Mouse (Mus musculus): Measurements from ENCODE around the gene Olfr146. TPM values are rescaled to one million over a fixed set of nuclear protein-coding genes. Genes with fewer than 3 reads are reported as not detected.

Gene Olfr146
- total RNA-seq (2015; ENCODE audit: low replicate concordance) = not detected in 2 replicates
- not detected in 2 replicates for total RNA-seq (2017; ENCODE audit: low replicate concordance)

- no peak for ATAC-seq (replicated peaks; ENCODE audit: low FRiP score, poor library complexity, severe bottlenecking)
These were observed at the start of gene Olfr146 for GRCm38 (mm10) chr9:39023277-39023676. Gene Olfr146 (minus strand): TSS chr9:39023377.

DNA sequence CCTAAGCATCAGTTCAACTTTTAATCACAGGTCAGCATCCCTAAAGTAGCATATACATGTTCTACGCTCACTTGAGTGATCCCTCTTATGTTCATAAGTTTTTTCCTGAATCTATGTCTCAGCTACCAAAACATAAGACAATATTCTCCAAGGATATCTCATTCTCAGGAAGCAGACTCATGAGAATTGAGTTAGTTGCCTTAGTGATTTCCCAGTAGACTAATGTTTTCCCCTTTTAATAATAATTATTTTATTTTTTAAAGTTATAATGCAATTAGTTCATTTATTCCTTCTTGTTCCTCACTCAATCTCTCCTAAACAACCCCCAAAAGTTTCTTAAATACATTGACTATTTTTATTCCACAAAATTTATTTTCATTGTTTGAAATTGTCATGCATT is 41.7 kb upstream of the Olfr146 start, which contains the start of gene Olfr937:
Gene Olfr937 (minus strand): TSS at position 101 of the 400 bp plus-strand sequence.
- ATAC-seq (replicated peaks; ENCODE audit: low FRiP score, poor library complexity, severe bottlenecking) = no peak

DNA sequence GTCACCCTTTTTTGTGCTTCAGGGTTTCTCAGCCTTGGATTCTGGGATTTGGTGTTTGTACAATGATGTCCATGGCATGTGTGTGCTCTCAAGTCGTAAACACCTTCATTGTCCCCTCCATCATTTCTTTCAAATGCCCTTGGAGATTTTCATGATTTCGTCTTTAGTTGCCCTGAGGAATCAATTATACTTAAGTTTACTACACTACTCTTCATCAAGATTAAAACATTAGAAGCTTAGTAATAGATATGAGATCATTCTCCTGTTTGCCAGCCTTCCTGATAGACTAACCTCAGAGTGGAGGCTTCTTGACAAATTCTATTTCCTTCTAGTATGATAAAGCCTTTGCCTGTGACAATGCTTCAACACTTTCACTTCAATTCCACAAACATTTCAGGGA is 23.6 kb downstream of the Olfr146 start, which contains the start of gene Olfr935:
Gene Olfr935 (minus strand): TSS at position 101 of the 400 bp plus-strand sequence.
- no peak for ATAC-seq (replicated peaks; ENCODE audit: low FRiP score, poor library complexity, severe bottlenecking)

- ATAC-seq (replicated peaks; ENCODE audit: low FRiP score, poor library complexity, severe bottlenecking) = no peak
These were observed 35.0 kb downstream of the Olfr146 start, which contains the start of gene Olfr934 for GRCm38 (mm10) chr9:38988215-38988614. Gene Olfr934 (minus strand): TSS chr9:38988315.

- ATAC-seq (replicated peaks; ENCODE audit: low FRiP score, poor library complexity, severe bottlenecking) = no peak
These were observed 51.2 kb downstream of the Olfr146 start, which contains the start of gene Olfr933 for GRCm38 (mm10) chr9:38972013-38972412. Gene Olfr933 (plus strand): TSS chr9:38972313.

Other genes with a start within 250 kb of the Olfr146 start
- not detected in 2 replicates for gene Olfr922, start 208.8 kb downstream of the Olfr146 start, total RNA-seq (2015; ENCODE audit: low replicate concordance)
- not detected in 2 replicates for gene Olfr922, start 208.8 kb downstream of the Olfr146 start, total RNA-seq (2017; ENCODE audit: low replicate concordance)
- gene Olfr923, start 196.8 kb downstream of the Olfr146 start, total RNA-seq (2015; ENCODE audit: low replicate concordance) = not detected in 2 replicates
- not detected in 2 replicates for gene Olfr923, start 196.8 kb downstream of the Olfr146 start, total RNA-seq (2017; ENCODE audit: low replicate concordance)
- not detected in 2 replicates for gene Olfr924, start 178.9 kb downstream of the Olfr146 start, total RNA-seq (2015; ENCODE audit: low replicate concordance)
- not detected in 2 replicates for gene Olfr924, start 178.9 kb downstream of the Olfr146 start, total RNA-seq (2017; ENCODE audit: low replicate concordance)
- not detected in 2 replicates for gene Olfr26, start 168.3 kb downstream of the Olfr146 start, total RNA-seq (2015; ENCODE audit: low replicate concordance)
- not detected in 2 replicates for gene Olfr26, start 168.3 kb downstream of the Olfr146 start, total RNA-seq (2017; ENCODE audit: low replicate concordance)
- not detected in 2 replicates for gene Olfr926, start 146.3 kb downstream of the Olfr146 start, total RNA-seq (2015; ENCODE audit: low replicate concordance)
- not detected in 2 replicates for gene Olfr926, start 146.3 kb downstream of the Olfr146 start, total RNA-seq (2017; ENCODE audit: low replicate concordance)
- gene Olfr930, start 93.6 kb downstream of the Olfr146 start, total RNA-seq (2015; ENCODE audit: low replicate concordance) = not detected in 2 replicates
- gene Olfr930, start 93.6 kb downstream of the Olfr146 start, total RNA-seq (2017; ENCODE audit: low replicate concordance) = not detected in 2 replicates
- not detected in 2 replicates for gene Olfr933, start 51.1 kb downstream of the Olfr146 start, total RNA-seq (2015; ENCODE audit: low replicate concordance)
- gene Olfr933, start 51.1 kb downstream of the Olfr146 start, total RNA-seq (2017; ENCODE audit: low replicate concordance) = not detected in 2 replicates
- not detected in 2 replicates for gene Olfr934, start 35.1 kb downstream of the Olfr146 start, total RNA-seq (2015; ENCODE audit: low replicate concordance)
- not detected in 2 replicates for gene Olfr934, start 35.1 kb downstream of the Olfr146 start, total RNA-seq (2017; ENCODE audit: low replicate concordance)
- gene Olfr935, start 23.7 kb downstream of the Olfr146 start, total RNA-seq (2015; ENCODE audit: low replicate concordance) = not detected in 2 replicates
- not detected in 2 replicates for gene Olfr935, start 23.7 kb downstream of the Olfr146 start, total RNA-seq (2017; ENCODE audit: low replicate concordance)
- not detected in 2 replicates for gene Olfr937, start 41.6 kb upstream of the Olfr146 start, total RNA-seq (2015; ENCODE audit: low replicate concordance)
- not detected in 2 replicates for gene Olfr937, start 41.6 kb upstream of the Olfr146 start, total RNA-seq (2017; ENCODE audit: low replicate concordance)
- gene Olfr938, start 55.5 kb upstream of the Olfr146 start, total RNA-seq (2015; ENCODE audit: low replicate concordance) = not detected in 2 replicates
- not detected in 2 replicates for gene Olfr938, start 55.5 kb upstream of the Olfr146 start, total RNA-seq (2017; ENCODE audit: low replicate concordance)
- not detected in 2 replicates for gene Olfr27, start 104.8 kb upstream of the Olfr146 start, total RNA-seq (2015; ENCODE audit: low replicate concordance)
- not detected in 2 replicates for gene Olfr27, start 104.8 kb upstream of the Olfr146 start, total RNA-seq (2017; ENCODE audit: low replicate concordance)
- gene Olfr943, start 142.9 kb upstream of the Olfr146 start, total RNA-seq (2015; ENCODE audit: low replicate concordance) = not detected in 2 replicates
- gene Olfr943, start 142.9 kb upstream of the Olfr146 start, total RNA-seq (2017; ENCODE audit: low replicate concordance) = not detected in 2 replicates
- not detected in 2 replicates for gene Olfr944, start 178.5 kb upstream of the Olfr146 start, total RNA-seq (2015; ENCODE audit: low replicate concordance)
- not detected in 2 replicates for gene Olfr944, start 178.5 kb upstream of the Olfr146 start, total RNA-seq (2017; ENCODE audit: low replicate concordance)
- not detected in 2 replicates for gene Olfr1537, start 226.6 kb upstream of the Olfr146 start, total RNA-seq (2015; ENCODE audit: low replicate concordance)
- gene Olfr1537, start 226.6 kb upstream of the Olfr146 start, total RNA-seq (2017; ENCODE audit: low replicate concordance) = not detected in 2 replicates